Mouse (Mus musculus): Measurements from ENCODE around the gene Inpp5a. TPM values are rescaled to one million over a fixed set of nuclear protein-coding genes. Genes with fewer than 3 reads are reported as not detected.

Inpp5a gene
- polyA plus RNA-seq, 1 experiment from 2014 or later = 17.4 TPM

GRCm38 (mm10) chr7:139470481-139470880 is 81.6 kb downstream of the Inpp5a start:
- ATAC-seq = no peak
- H3K9ac ChIP-seq (ENCODE audit: low read depth, low read length) = no peak overlapping the region
- no peak overlapping the region for H3K4me3 ChIP-seq (ENCODE audit: low read length)
- H3K27ac ChIP-seq (ENCODE audit: low read depth, low read length) = no peak overlapping the region
- peaks cover 8% of the 10 kb centered on the region; the same call in 1 of the 2 replicates for H3K4me1 ChIP-seq (ENCODE audit: control insufficient read depth, insufficient read depth, low read depth, low read length)
- H3K4me2 ChIP-seq (ENCODE audit: low read length) = no peak overlapping the region
- no peaks in the 10 kb centered on the region for H3K36me3 ChIP-seq (ENCODE audit: control insufficient read depth, insufficient read depth, low read length)
- 90% methylated on average over 2 of the region's 2 CpGs for WGBS
- H3K27me3 ChIP-seq (replicated peaks; ENCODE audit: control insufficient read depth, insufficient read depth, low read length) = no peaks in the 10 kb centered on the region
- no peaks in the 10 kb centered on the region for H3K9me3 ChIP-seq (ENCODE audit: control insufficient read depth, low read length)

- H3K4me3 ChIP-seq (ENCODE audit: low read length) = no peak overlapping the region
- no peak overlapping the region for H3K9ac ChIP-seq (ENCODE audit: low read depth, low read length)
- no peak overlapping the region for H3K4me2 ChIP-seq (ENCODE audit: low read length)
- H3K4me1 ChIP-seq (ENCODE audit: control insufficient read depth, insufficient read depth, low read depth, low read length) = peaks cover 8% of the 10 kb centered on the region; the same call in 1 of the 2 replicates
- no peaks in the 10 kb centered on the region for H3K9me3 ChIP-seq (ENCODE audit: control insufficient read depth, low read length)
- WGBS = 72% methylated on average over 1 of the region's 1 CpGs
- no peaks in the 10 kb centered on the region for H3K27me3 ChIP-seq (replicated peaks; ENCODE audit: control insufficient read depth, insufficient read depth, low read length)
- no peak overlapping the region for H3K27ac ChIP-seq (ENCODE audit: low read depth, low read length)
- H3K36me3 ChIP-seq (ENCODE audit: control insufficient read depth, insufficient read depth, low read length) = no peaks in the 10 kb centered on the region
- no peak for ATAC-seq
These were observed 83.1 kb downstream of the Inpp5a start for GRCm38 (mm10) chr7:139472052-139472451.

DNA sequence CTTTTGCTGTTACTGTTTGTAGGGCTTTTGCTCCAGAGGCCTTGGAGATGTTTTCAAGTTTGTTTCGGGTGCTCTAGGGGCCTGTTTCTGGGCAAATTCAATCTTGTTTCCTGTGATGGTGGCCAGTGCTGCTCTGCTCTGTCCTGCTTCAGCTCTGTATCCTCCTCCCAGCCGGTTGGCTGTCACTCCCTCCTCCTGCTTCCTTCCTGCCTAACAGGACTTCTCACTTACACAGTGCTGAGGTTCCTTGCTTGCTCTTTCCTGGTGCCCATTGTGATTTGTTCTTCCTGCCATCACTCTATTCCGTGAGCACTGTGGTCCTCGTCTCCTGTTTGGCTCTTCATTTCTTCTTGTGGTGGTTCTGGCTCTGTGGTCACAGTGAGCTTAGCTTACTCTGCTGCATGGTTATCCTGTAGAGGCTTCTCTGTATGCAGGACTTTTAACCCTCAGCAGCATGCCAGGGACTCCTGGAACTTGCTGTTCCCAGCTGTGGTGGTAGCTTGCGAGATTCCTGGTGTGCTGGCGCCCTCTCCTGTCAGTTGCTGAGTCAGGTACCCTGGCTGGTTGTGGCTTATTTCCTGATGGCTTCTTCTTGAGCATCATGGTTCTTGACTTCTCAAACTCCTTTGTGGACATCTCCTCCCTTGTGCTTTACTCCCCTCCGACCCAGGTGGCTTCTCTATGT is 84.1 kb downstream of the Inpp5a start:
- no peak overlapping the region for H3K4me3 ChIP-seq (ENCODE audit: low read length)
- 35% methylated on average over 7 of the region's 7 CpGs for WGBS
- peak; percentile 84 for ATAC-seq
- H3K4me2 ChIP-seq (ENCODE audit: low read length) = no peak overlapping the region
- peaks cover 5% of the 10 kb centered on the region; the same call in 1 of the 2 replicates for H3K4me1 ChIP-seq (ENCODE audit: control insufficient read depth, insufficient read depth, low read depth, low read length)
- no peaks in the 10 kb centered on the region for H3K27me3 ChIP-seq (replicated peaks; ENCODE audit: control insufficient read depth, insufficient read depth, low read length)
- no peak overlapping the region for H3K9ac ChIP-seq (ENCODE audit: low read depth, low read length)
- H3K9me3 ChIP-seq (ENCODE audit: control insufficient read depth, low read length) = no peaks in the 10 kb centered on the region
- no peak overlapping the region for H3K27ac ChIP-seq (ENCODE audit: low read depth, low read length)
- H3K36me3 ChIP-seq (ENCODE audit: control insufficient read depth, insufficient read depth, low read length) = no peaks in the 10 kb centered on the region

- Histone ChIP-seq H3K9me3 (ENCODE audit: control insufficient read depth, low read length) (no peaks in the 10 kb centered on the region), H3K4me1 (ENCODE audit: control insufficient read depth, insufficient read depth, low read depth, low read length) (no peaks in the 10 kb centered on the region), H3K27ac (ENCODE audit: low read depth, low read length) (no peak overlapping the region), H3K36me3 (ENCODE audit: control insufficient read depth, insufficient read depth, low read length) (no peaks in the 10 kb centered on the region), H3K4me2 (ENCODE audit: low read length) (no peak overlapping the region), H3K9ac (ENCODE audit: low read depth, low read length) (no peak overlapping the region), H3K4me3 (ENCODE audit: low read length) (no peak overlapping the region), H3K27me3 (replicated peaks; ENCODE audit: control insufficient read depth, insufficient read depth, low read length) (no peaks in the 10 kb centered on the region)
- ATAC-seq = no peak
- WGBS = 54% methylated on average over 4 of the region's 4 CpGs
These were observed 87.0 kb downstream of the Inpp5a start for GRCm38 (mm10) chr7:139475896-139476295.

DNA sequence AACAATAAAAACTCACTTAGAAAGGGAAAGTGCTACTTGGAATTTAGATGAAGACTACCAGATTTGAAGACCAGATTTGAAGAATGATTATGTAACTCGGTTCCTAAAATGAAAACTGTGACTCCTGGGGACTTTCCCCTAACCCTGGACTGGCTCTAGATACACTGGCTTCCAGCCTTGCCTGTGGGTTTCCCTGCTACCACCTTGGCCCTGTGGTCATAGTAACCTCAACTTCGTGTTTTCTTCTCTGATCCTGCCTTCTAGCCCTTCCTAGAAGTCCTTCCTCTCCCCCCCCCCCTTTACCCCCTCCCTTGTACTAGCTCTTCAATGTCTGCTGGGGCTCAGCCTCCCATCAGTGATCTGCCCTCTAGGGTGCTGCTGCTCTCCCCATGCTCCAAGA is 87.8 kb downstream of the Inpp5a start:
- no peak for ATAC-seq
- WGBS = 67% methylated on average over 2 of the region's 2 CpGs

GRCm38 (mm10) chr7:139477748-139478147 is 88.8 kb downstream of the Inpp5a start:
- no peaks in the 10 kb centered on the region for H3K4me1 ChIP-seq (ENCODE audit: control insufficient read depth, insufficient read depth, low read depth, low read length)
- 90% methylated on average over 3 of the region's 3 CpGs for WGBS
- H3K4me2 ChIP-seq (ENCODE audit: low read length) = no peak overlapping the region
- H3K27ac ChIP-seq (ENCODE audit: low read depth, low read length) = no peak overlapping the region
- H3K4me3 ChIP-seq (ENCODE audit: low read length) = no peak overlapping the region
- ATAC-seq = no peak
- H3K9me3 ChIP-seq (ENCODE audit: control insufficient read depth, low read length) = no peaks in the 10 kb centered on the region
- H3K36me3 ChIP-seq (ENCODE audit: control insufficient read depth, insufficient read depth, low read length) = no peaks in the 10 kb centered on the region
- H3K9ac ChIP-seq (ENCODE audit: low read depth, low read length) = no peak overlapping the region
- H3K27me3 ChIP-seq (replicated peaks; ENCODE audit: control insufficient read depth, insufficient read depth, low read length) = no peaks in the 10 kb centered on the region

More for the DNA sequence above, 87.8 kb downstream of the Inpp5a start:
- H3K36me3 ChIP-seq (ENCODE audit: control insufficient read depth, insufficient read depth, low read length) = no peaks in the 10 kb centered on the region
- no peaks in the 10 kb centered on the region for H3K27me3 ChIP-seq (replicated peaks; ENCODE audit: control insufficient read depth, insufficient read depth, low read length)
- H3K4me3 ChIP-seq (ENCODE audit: low read length) = no peak overlapping the region
- H3K4me2 ChIP-seq (ENCODE audit: low read length) = no peak overlapping the region
- H3K27ac ChIP-seq (ENCODE audit: low read depth, low read length) = no peak overlapping the region
- no peak overlapping the region for H3K9ac ChIP-seq (ENCODE audit: low read depth, low read length)
- H3K9me3 ChIP-seq (ENCODE audit: control insufficient read depth, low read length) = no peaks in the 10 kb centered on the region
- H3K4me1 ChIP-seq (ENCODE audit: control insufficient read depth, insufficient read depth, low read depth, low read length) = no peaks in the 10 kb centered on the region

DNA sequence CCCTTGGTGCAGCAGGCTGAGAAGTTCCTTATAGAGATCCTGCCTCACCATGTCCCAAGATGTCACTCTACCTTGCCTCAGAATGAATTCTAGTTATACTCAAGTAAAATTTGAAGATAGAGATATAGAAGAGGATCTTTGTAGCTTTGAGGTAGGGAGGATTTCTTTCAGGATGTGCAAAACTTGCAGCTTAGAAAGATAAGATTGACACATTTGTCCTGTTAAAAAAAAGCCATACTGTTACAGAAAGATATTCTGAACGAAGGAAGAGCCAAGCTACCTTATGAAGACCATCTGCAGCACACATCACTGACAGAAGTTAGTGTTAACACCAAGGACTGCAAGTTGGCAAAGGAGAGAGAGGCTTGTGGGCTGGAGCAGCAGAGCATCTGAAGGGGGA is 90.2 kb downstream of the Inpp5a start:
- H3K4me2 ChIP-seq (ENCODE audit: low read length) = no peak overlapping the region
- H3K27ac ChIP-seq (ENCODE audit: low read depth, low read length) = no peak overlapping the region
- no peak for ATAC-seq
- WGBS = 79% methylated on average over 1 of the region's 1 CpGs
- H3K4me3 ChIP-seq (ENCODE audit: low read length) = no peak overlapping the region
- no peaks in the 10 kb centered on the region for H3K4me1 ChIP-seq (ENCODE audit: control insufficient read depth, insufficient read depth, low read depth, low read length)
- H3K9me3 ChIP-seq (ENCODE audit: control insufficient read depth, low read length) = no peaks in the 10 kb centered on the region
- no peak overlapping the region for H3K9ac ChIP-seq (ENCODE audit: low read depth, low read length)
- no peaks in the 10 kb centered on the region for H3K36me3 ChIP-seq (ENCODE audit: control insufficient read depth, insufficient read depth, low read length)
- no peaks in the 10 kb centered on the region for H3K27me3 ChIP-seq (replicated peaks; ENCODE audit: control insufficient read depth, insufficient read depth, low read length)

DNA sequence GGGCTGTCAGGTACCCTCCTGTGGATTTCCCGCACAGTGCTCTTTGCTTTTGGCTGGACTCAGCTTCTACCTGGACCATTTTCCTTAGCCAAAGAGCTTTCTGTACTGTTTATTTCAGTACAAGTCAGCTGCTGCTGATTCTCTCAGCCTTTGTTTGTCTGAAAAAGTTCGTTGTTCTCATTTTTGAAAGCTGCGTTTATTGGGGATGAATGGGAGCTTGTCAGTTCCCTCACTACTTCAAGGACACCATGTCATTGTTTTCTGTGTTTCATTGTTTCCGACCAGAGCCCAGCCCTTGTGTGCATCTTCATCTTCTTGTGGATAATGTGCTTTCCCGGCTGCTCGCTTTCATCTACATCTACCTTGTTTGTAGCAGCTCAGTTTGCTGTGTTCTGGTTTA is 90.7 kb downstream of the Inpp5a start:
- no peaks in the 10 kb centered on the region for H3K27me3 ChIP-seq (replicated peaks; ENCODE audit: control insufficient read depth, insufficient read depth, low read length)
- no peaks in the 10 kb centered on the region for H3K36me3 ChIP-seq (ENCODE audit: control insufficient read depth, insufficient read depth, low read length)
- H3K9ac ChIP-seq (ENCODE audit: low read depth, low read length) = no peak overlapping the region
- H3K9me3 ChIP-seq (ENCODE audit: control insufficient read depth, low read length) = no peaks in the 10 kb centered on the region
- H3K4me3 ChIP-seq (ENCODE audit: low read length) = no peak overlapping the region
- H3K4me2 ChIP-seq (ENCODE audit: low read length) = no peak overlapping the region
- ATAC-seq = no peak
- H3K27ac ChIP-seq (ENCODE audit: low read depth, low read length) = no peak overlapping the region
- H3K4me1 ChIP-seq (ENCODE audit: control insufficient read depth, insufficient read depth, low read depth, low read length) = peaks cover 3% of the 10 kb centered on the region; the same call in 1 of the 2 replicates
- 67% methylated on average over 6 of the region's 6 CpGs for whole genome bisulfite sequencing

- Histone ChIP-seq H3K36me3 (ENCODE audit: control insufficient read depth, insufficient read depth, low read length) (no peaks in the 10 kb centered on the region), H3K9me3 (ENCODE audit: control insufficient read depth, low read length) (no peaks in the 10 kb centered on the region), H3K9ac (ENCODE audit: low read depth, low read length) (no peak overlapping the region), H3K4me1 (ENCODE audit: control insufficient read depth, insufficient read depth, low read depth, low read length) (peaks cover 3% of the 10 kb centered on the region; the same call in 1 of the 2 replicates), H3K4me2 (ENCODE audit: low read length) (no peak overlapping the region), H3K4me3 (ENCODE audit: low read length) (no peak overlapping the region), H3K27ac (ENCODE audit: low read depth, low read length) (no peak overlapping the region), H3K27me3 (replicated peaks; ENCODE audit: control insufficient read depth, insufficient read depth, low read length) (no peaks in the 10 kb centered on the region)
- WGBS = 58% methylated on average over 9 of the region's 9 CpGs
- peak; percentile 81 for ATAC-seq
These were observed 95.5 kb downstream of the Inpp5a start for GRCm38 (mm10) chr7:139484206-139484955.
